Mouse (Mus musculus) ovary, adult 18-20 months (tissue): ENCODE data around the gene Lrrc57.

Experiments used
- DNase-seq: peaks from one replicate; pipeline ENCODE4 v3.0.0; 2022; ENCODE audit warnings: low spot score, mixed read lengths

The Lrrc57 gene

GRCm38 (mm10) chr2:120608830-120609723, at the start of gene Lrrc57, which contains the start of gene Haus2:
TSS of gene Lrrc57 (minus strand) at chr2:120609520.
TSS of gene Haus2 (plus strand) at chr2:120609383.
- DNase-seq: peak; percentile 81

DNA sequence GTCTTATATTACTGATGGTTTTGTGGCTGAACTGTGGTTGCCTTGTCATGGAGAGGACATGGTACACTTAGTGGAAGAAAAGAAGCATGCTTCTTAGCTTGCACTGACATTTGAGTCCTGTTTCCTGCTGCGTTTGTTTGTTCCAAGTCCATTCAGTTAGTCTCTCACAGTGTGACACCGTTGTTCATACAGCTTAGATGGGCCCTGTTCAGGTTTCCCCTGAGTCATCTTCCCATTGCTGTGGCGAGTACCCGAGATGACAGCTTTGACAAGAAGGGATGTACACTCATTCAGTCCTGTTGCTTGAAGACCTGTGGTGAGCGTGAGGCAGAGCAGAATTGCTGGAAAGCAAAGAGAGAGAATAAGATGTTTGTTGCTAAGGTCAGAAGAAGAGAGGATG, 49.2 kb upstream of the Lrrc57 start:
- DNase-seq: no peak

DNA sequence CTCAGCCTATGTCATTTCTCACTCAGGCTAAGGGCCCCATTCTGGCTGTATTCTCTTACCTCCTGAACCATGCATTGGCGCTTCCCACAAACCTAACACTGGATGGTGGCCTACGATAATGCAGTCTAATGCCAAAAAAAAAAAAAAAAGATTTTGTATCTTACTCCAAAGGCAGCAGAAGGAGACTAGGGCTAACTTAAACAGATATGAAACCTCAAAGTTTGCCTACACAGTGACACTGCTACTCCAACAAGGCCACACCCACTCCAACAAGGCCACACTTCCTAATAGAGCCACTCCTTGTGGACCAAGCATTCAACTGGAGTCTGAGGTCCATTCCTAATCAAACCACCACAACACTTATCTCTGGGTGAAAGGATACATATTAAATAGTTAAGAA, 47.4 kb upstream of the Lrrc57 start:
- DNase-seq: no peak

GRCm38 (mm10) chr2:120655905-120656304, 46.6 kb upstream of the Lrrc57 start:
- no peak for DNase-seq

DNA sequence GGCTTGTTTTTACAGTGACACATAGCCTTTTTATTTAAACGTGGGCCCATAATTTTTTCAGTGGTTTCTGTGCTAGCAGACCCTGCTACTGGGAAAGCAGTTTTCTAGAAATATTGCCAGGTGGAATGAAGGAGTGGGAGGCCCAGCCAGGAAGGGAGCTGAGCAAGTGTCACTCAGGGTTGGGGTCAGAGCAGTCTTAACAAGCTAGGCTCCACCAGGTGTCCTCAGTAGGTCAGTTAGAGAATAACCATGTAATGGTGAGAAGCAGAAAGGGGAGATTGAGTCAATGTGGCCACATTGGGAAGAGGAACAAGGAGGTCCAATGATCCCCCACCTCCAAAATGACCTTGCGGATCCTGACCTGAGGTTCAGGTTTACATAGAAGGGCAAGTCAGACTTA, 45.4 kb upstream of the Lrrc57 start:
- DNase-seq: no peak

DNA sequence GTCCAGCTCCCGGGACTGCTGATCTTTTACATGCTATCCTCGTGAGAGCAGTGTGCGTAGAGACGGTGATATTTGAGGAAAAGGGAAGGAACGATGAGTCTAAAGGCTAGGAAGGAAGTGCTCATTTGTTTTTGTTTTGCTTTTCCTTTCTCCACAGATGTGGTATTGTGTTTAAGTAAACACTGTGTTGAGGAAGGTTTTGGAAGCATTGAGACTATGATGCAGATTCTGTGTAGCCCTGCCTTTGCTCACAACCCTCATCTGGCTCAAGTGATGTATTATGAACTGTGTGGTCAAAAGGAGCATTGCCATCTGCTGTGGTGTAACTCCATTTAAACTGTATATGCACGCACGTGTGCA, 43.6 kb upstream of the Lrrc57 start:
- no peak for DNase-seq

GRCm38 (mm10) chr2:120652256-120652924, 43.1 kb upstream of the Lrrc57 start:
- DNase-seq: no peak

DNA sequence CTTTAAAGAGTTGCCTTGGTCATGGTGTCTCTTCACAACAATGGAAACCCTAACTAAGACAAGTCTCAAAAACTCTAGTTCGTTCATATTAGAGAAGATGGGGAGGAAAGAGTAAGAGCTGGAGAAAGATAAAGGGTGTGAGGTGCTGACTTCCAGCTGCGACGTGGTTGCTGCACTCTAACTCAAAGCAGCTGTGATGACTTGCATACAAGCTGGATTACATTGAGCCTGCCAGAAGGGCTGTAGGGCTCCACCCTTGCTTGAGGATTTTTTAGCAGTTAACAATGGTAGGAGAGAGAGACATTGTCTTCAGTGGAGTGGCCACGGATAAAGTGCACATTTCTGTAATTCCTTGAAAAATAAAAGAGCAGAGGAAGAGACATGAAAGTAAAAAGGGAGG, 37.5 kb upstream of the Lrrc57 start:
- DNase-seq: no peak

DNA sequence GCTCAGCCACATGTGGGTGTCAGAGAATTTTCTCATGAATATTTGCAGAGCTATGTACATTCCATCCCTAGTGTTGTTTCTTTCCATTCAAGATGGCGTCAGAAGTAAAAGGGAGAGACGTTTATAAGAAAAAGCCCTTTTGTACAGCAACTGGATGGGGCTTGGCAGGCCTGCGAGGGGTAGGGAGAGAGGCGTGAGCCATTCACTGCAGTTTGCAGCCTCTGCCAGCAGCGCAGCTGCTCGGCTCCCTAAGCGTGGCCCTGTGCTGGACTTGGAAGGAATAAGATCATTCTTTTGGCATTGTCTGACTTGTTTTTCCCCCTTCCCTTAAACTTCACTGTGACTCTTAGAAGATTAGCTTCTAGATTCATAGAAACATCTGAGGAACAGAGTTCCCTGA, 34.5 kb upstream of the Lrrc57 start:
- peak; percentile 51 for DNase-seq

GRCm38 (mm10) chr2:120640835-120641234, 31.5 kb upstream of the Lrrc57 start:
- no peak for DNase-seq

DNA sequence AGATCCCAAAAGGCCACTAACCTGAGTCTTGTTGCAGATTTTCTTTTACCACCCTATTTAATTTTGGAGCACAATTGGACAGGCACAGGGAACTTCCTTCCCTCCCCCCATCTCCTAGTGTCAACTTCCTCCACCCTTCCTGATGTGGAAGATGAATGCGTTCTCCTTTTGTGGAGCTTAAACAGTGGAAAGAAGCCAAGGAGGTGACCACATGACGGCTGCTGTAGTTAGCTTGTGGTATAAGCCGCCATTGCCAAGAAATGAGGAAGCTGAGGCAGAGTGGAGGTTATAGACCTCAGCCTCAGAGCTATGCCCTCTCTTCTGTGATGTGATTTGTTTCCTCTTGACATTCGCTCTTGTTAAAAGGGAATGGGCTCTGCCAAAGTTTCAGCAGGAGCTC, 22.6 kb upstream of the Lrrc57 start:
- DNase-seq: no peak

- no peak for DNase-seq
Measured at GRCm38 (mm10) chr2:120631521-120631920, 22.2 kb upstream of the Lrrc57 start.

GRCm38 (mm10) chr2:120630655-120631054, 21.3 kb upstream of the Lrrc57 start:
- DNase-seq: no peak

DNA sequence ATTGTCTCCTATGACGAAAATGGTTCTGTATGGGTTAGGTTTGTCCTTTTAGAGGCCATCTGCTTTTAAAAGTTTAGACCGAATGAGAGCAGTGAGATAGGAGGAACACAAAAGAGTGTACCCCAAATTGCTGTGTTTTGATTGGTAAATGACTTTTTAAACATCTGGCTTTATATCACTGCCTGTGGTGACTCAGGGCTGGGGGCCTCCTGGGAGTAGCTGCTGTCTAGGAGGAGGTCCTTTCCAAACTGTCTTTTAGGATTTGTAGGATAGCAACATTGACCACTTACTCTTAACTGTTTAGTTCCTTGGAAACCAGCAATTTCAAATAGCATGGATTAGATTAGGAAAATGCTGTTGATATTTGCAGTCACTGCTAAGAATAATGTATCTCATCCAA, 20.9 kb upstream of the Lrrc57 start:
- DNase-seq: no peak

- DNase-seq: peak; percentile 99
Measured at GRCm38 (mm10) chr2:120628886-120629735, 19.8 kb upstream of the Lrrc57 start, which contains the start of gene Stard9. TSS of gene Stard9 (plus strand) at chr2:120629121.

DNA sequence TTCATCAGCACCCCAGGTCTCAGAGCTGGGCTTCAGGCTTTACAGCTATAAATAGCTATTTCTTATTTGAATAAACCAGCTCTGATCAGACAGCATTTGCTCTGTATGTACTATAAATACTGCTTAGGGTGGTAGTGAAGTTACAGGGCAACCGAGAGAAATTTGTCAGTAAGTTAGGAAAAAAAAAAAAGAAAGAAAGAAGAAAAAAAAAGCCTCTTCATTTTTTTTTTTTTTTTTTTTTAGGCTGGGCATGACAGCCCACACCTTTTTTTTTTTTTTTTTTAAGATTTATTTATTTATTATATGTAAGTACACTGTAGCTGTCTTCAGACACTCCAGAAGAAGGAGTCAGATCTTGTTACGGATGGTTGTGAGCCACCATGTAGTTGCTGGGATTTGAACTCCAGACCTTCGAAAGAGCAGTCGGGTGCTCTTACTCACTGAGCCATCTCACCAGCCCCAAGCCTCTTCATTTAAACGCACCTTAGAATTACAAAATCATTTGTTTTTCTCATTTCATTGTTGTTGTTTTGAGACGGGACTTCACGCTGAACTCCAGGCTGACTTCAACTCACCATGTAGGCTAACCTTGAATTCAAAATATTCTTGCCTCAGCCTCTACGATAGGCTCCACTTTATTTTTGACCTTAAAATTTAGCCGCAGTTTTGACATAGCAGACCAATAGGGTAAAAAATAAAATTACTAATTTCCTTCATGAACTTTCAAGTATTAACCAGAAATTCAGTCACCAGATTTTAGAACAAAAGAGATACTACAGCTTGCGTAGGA, 19.0 kb upstream of the Lrrc57 start:
- no peak for DNase-seq

- no peak for DNase-seq
Measured at GRCm38 (mm10) chr2:120622920-120623319, 13.6 kb upstream of the Lrrc57 start.

DNA sequence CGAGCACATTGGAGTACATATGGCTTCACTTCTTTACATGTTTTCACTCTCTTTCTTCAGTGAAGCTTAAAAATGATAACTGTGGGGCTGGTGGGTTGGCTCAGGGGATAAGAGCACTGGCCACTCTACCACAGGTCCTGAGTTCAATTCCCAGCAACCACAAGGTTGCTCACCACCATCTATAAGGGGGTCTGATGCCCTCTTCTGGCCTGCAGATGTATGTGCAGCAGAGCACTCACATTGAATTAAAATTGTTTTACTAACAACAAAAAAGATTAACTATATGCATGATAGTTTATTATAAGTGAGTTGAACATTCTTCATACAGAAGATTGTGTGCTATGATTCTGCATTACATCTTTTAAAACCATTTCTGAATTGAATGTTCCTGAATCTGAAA, 10.2 kb upstream of the Lrrc57 start:
- DNase-seq: no peak

DNA sequence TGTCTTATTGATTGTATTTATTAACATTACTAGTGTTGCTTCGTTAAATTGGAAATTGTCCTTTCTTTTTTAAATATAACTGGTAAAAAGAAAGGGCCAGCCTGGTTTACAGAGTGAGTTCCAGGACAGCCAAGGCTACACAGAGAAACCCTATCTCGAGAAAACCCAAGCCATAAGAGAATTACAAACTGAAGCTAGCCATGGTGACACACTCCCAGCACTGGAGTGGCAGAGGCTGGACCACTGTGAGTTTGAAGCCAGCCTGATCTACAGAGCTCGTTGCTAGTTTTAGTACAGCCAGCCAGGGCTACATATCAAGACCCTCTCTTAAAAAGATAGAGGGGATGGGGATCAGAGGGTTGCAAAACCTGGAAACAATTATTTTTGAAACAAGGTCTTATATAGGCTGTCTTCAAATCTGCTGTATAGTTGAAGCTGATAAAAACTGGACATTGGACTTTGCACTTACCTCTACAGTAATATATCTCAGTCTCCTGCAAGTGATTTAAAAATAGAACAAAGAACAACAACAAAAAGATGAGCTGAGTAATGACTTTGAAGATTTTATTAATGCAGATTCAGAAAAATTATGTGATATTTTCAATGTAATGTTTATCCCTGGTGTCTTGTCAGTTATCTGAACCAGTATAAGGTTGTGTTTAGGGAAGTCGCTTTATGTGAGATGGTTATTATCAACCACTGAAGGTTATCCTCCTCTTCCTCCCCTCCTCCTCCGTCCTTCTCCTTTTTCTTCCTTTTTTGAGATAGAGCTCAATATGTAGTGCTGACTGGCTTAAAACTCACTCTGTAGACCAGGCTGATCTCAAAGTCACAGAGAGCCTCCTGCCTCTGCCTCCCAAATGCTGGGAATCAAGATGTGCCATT, 7.2 kb upstream of the Lrrc57 start:
- DNase-seq: no peak

GRCm38 (mm10) chr2:120606021-120606690, 3.2 kb downstream of the Lrrc57 start:
- DNase-seq: peak; percentile 24
